Mouse (Mus musculus): ENCODE data around the gene Psd4. TPM values are rescaled to one million over a fixed set of nuclear protein-coding genes. Genes with fewer than 3 reads are reported as not detected.

The Psd4 gene
- polyA plus RNA-seq, 1 experiment from 2014 or later = 5.4 TPM

GRCm38 (mm10) chr2:24385111-24385961 lies 18.0 kb downstream of the Psd4 start:
- H3K27me3 ChIP-seq (replicated peaks; ENCODE audit: control insufficient read depth, insufficient read depth, low read length) = no peaks in the 10 kb centered on the region
- no peak overlapping the region for H3K4me3 ChIP-seq (ENCODE audit: low read depth, low read length)
- H3K27ac ChIP-seq (ENCODE audit: low read depth, low read length) = peak overlapping the region; percentile 78
- peaks cover 5% of the 10 kb centered on the region; the same call in 1 of the 2 replicates for H3K4me1 ChIP-seq (replicated peaks; ENCODE audit: control insufficient read depth, insufficient read depth, low read length)
- no peaks in the 10 kb centered on the region for H3K36me3 ChIP-seq (ENCODE audit: control insufficient read depth, insufficient read depth)
- ATAC-seq = peak; percentile 70
- WGBS = 65% methylated on average over 14 of the region's 14 CpGs
- H3K4me2 ChIP-seq (replicated peaks; ENCODE audit: low read depth) = peak overlapping the region; percentile 51
- no peak for TF ChIP-seq CTCF (IDR thresholded peaks at IDR 0.05; ENCODE audit: low read depth)
- no peaks in the 10 kb centered on the region for H3K9me3 ChIP-seq (ENCODE audit: control insufficient read depth)
- no peak overlapping the region for H3K9ac ChIP-seq (ENCODE audit: low read depth, low read length)

GRCm38 (mm10) chr2:24386158-24386963 lies 19.0 kb downstream of the Psd4 start:
- Histone ChIP-seq H3K27me3 (replicated peaks; ENCODE audit: control insufficient read depth, insufficient read depth, low read length) (no peaks in the 10 kb centered on the region), H3K9me3 (ENCODE audit: control insufficient read depth) (no peaks in the 10 kb centered on the region), H3K4me1 (replicated peaks; ENCODE audit: control insufficient read depth, insufficient read depth, low read length) (peaks cover 5% of the 10 kb centered on the region; the same call in 1 of the 2 replicates), H3K4me2 (replicated peaks; ENCODE audit: low read depth) (no peak overlapping the region), H3K36me3 (ENCODE audit: control insufficient read depth, insufficient read depth) (no peaks in the 10 kb centered on the region), H3K4me3 (ENCODE audit: low read depth, low read length) (no peak overlapping the region), H3K27ac (ENCODE audit: low read depth, low read length) (no peak overlapping the region), H3K9ac (ENCODE audit: low read depth, low read length) (no peak overlapping the region)
- no peak for TF ChIP-seq CTCF (IDR thresholded peaks at IDR 0.05; ENCODE audit: low read depth)
- 81% methylated on average over 21 of the region's 21 CpGs for WGBS
- ATAC-seq = no peak

GRCm38 (mm10) chr2:24386964-24387320 lies 19.6 kb downstream of the Psd4 start:
- H3K4me1 ChIP-seq (replicated peaks; ENCODE audit: control insufficient read depth, insufficient read depth, low read length) = peaks cover 5% of the 10 kb centered on the region; the same call in 1 of the 2 replicates

GRCm38 (mm10) chr2:24387361-24388283 lies 20.2 kb downstream of the Psd4 start:
- no peaks in the 10 kb centered on the region for H3K27me3 ChIP-seq (replicated peaks; ENCODE audit: control insufficient read depth, insufficient read depth, low read length)
- 86% methylated on average over 4 of the region's 4 CpGs for WGBS

More at GRCm38 (mm10) chr2:24386964-24387320, 19.6 kb downstream of the Psd4 start:
- no peak for TF ChIP-seq CTCF (IDR thresholded peaks at IDR 0.05; ENCODE audit: low read depth)
- H3K4me3 ChIP-seq (ENCODE audit: low read depth, low read length) = no peak overlapping the region
- H3K27me3 ChIP-seq (replicated peaks; ENCODE audit: control insufficient read depth, insufficient read depth, low read length) = no peaks in the 10 kb centered on the region
- 84% methylated on average over 2 of the region's 2 CpGs for WGBS
- no peak for ATAC-seq
- H3K36me3 ChIP-seq (ENCODE audit: control insufficient read depth, insufficient read depth) = no peaks in the 10 kb centered on the region
- no peak overlapping the region for H3K27ac ChIP-seq (ENCODE audit: low read depth, low read length)
- H3K4me2 ChIP-seq (replicated peaks; ENCODE audit: low read depth) = no peak overlapping the region
- no peaks in the 10 kb centered on the region for H3K9me3 ChIP-seq (ENCODE audit: control insufficient read depth)
- no peak overlapping the region for H3K9ac ChIP-seq (ENCODE audit: low read depth, low read length)

GRCm38 (mm10) chr2:24393251-24393650 lies 25.9 kb downstream of the Psd4 start:
- Histone ChIP-seq H3K27me3 (replicated peaks; ENCODE audit: control insufficient read depth, insufficient read depth, low read length) (no peaks in the 10 kb centered on the region), H3K4me2 (replicated peaks; ENCODE audit: low read depth) (no peak overlapping the region), H3K36me3 (ENCODE audit: control insufficient read depth, insufficient read depth) (no peaks in the 10 kb centered on the region), H3K9ac (ENCODE audit: low read depth, low read length) (no peak overlapping the region), H3K27ac (ENCODE audit: low read depth, low read length) (no peak overlapping the region), H3K4me3 (ENCODE audit: low read depth, low read length) (no peak overlapping the region), H3K9me3 (ENCODE audit: control insufficient read depth) (no peaks in the 10 kb centered on the region), H3K4me1 (replicated peaks; ENCODE audit: control insufficient read depth, insufficient read depth, low read length) (no peaks in the 10 kb centered on the region)
- TF ChIP-seq CTCF (IDR thresholded peaks at IDR 0.05; ENCODE audit: low read depth) = no peak
- WGBS = 81% methylated on average over 2 of the region's 2 CpGs
- ATAC-seq = no peak

More at GRCm38 (mm10) chr2:24387361-24388283, 20.2 kb downstream of the Psd4 start:
- no peak for ATAC-seq
- Histone ChIP-seq H3K27ac (ENCODE audit: low read depth, low read length) (no peak overlapping the region), H3K4me2 (replicated peaks; ENCODE audit: low read depth) (no peak overlapping the region), H3K9ac (ENCODE audit: low read depth, low read length) (no peak overlapping the region), H3K4me3 (ENCODE audit: low read depth, low read length) (no peak overlapping the region), H3K9me3 (ENCODE audit: control insufficient read depth) (no peaks in the 10 kb centered on the region), H3K36me3 (ENCODE audit: control insufficient read depth, insufficient read depth) (no peaks in the 10 kb centered on the region), H3K4me1 (replicated peaks; ENCODE audit: control insufficient read depth, insufficient read depth, low read length) (peaks cover 5% of the 10 kb centered on the region; the same call in 1 of the 2 replicates)
- TF ChIP-seq CTCF (IDR thresholded peaks at IDR 0.05; ENCODE audit: low read depth) = no peak
